Mouse (Mus musculus) C2C12 (cell line): ENCODE data around the gene Pkd1l1. TPM values are rescaled to one million over a fixed set of nuclear protein-coding genes. Genes with fewer than 3 reads are reported as not detected.
A peak's percentile ranks its signal among the peaks of the same experiment; 100 is the strongest.

Source experiments
- H3K27me3 ChIP-seq: one replicate; pipeline ENCODE4 v1.6.1; 2011; ENCODE audit not compliant: control insufficient read depth, insufficient read depth, insufficient read length
- H3K36me3 ChIP-seq: one replicate; pipeline ENCODE4 v1.6.1; 2011; ENCODE audit not compliant: control insufficient read depth, insufficient read depth
- H3K4me3 ChIP-seq: one replicate; pipeline ENCODE4 v1.5.1; 2011; ENCODE audit warnings: mild to moderate bottlenecking, control low read depth; ENCODE audit not compliant: poor library complexity, insufficient read depth, severe bottlenecking
- H3K79me2 ChIP-seq: one replicate; pipeline ENCODE4 v1.6.1; 2011; ENCODE audit not compliant: control insufficient read depth, insufficient read depth
- H3K79me3 ChIP-seq: one replicate; pipeline ENCODE4 v1.6.1; 2011; ENCODE audit warnings: low read depth, control low read depth
- H3ac ChIP-seq: one replicate; pipeline ENCODE3; 2011; ENCODE audit warnings: low read depth; ENCODE audit not compliant: control insufficient read depth, insufficient read length
- CEBPB ChIP-seq: IDR thresholded peaks from one replicate; pipeline ENCODE4 v1.6.1; 2011; ENCODE audit warnings: low read depth, mild to moderate bottlenecking, control low read depth, moderate library complexity
- CTCF ChIP-seq: IDR thresholded peaks from one replicate; pipeline ENCODE4 v1.5.1; 2011; ENCODE audit not compliant: control insufficient read depth, insufficient read depth, insufficient read length
- FOSL1 ChIP-seq: IDR thresholded peaks from one replicate; pipeline ENCODE4 v1.8.0; 2011; ENCODE audit warnings: mild to moderate bottlenecking, low read length; ENCODE audit not compliant: poor library complexity, insufficient read depth, severe bottlenecking
- MAX ChIP-seq: IDR thresholded peaks from one replicate; pipeline ENCODE4 v1.6.1; 2011; ENCODE audit warnings: mild to moderate bottlenecking, control low read depth
- MYOD1 ChIP-seq: IDR thresholded peaks from one replicate; pipeline ENCODE4 v1.6.1; 2011; ENCODE audit warnings: low read depth; ENCODE audit not compliant: control insufficient read depth, insufficient read length
- MYOG ChIP-seq: IDR thresholded peaks from one replicate; pipeline ENCODE4 v1.6.1; 2011; ENCODE audit not compliant: control insufficient read depth, insufficient read length; ENCODE audit errors: extremely low read depth
- USF1 ChIP-seq: IDR thresholded peaks from one replicate; pipeline ENCODE4 v1.6.1; 2011; ENCODE audit warnings: low read depth, mild to moderate bottlenecking, control low read depth, moderate library complexity
- polyA plus RNA-seq: library from polyadenylated mRNA; unstranded; fragments of >200 nt; fragmentation: generic; extraction: Trizol; gene quantifications from one replicate; pipeline ENCODE4 v1.2.1, GENCODE M21; 2012; ENCODE audit warnings: missing spikeins

Gene Pkd1l1
- polyA plus RNA-seq, 1 experiment = 0.04 TPM

- Histone ChIP-seq H3K27me3 (no peaks in the 10 kb centered on the region), H3K79me3 (no peaks in the 10 kb centered on the region), H3K4me3 (no peak overlapping the region), H3K36me3 (no peaks in the 10 kb centered on the region), H3K79me2 (no peaks in the 10 kb centered on the region), H3ac (no peak overlapping the region)
- TF ChIP-seq CTCF (no peak), USF1 (no peak), MYOD1 (no peak), FOSL1 (peak; percentile 52), MYOG (no peak), MAX (peak; percentile 84), CEBPB (peak; percentile 97)
These were observed 146.5 kb downstream of the Pkd1l1 start for GRCm38 (mm10) chr11:8826609-8827008.

- no peak overlapping the region for H3K4me3 ChIP-seq
- no peaks in the 10 kb centered on the region for H3K27me3 ChIP-seq
- H3ac ChIP-seq = no peak overlapping the region
- H3K36me3 ChIP-seq = no peaks in the 10 kb centered on the region
- H3K79me3 ChIP-seq = no peaks in the 10 kb centered on the region
- H3K79me2 ChIP-seq = no peaks in the 10 kb centered on the region
- TF ChIP-seq MYOD1 = no peak
- TF ChIP-seq MYOG = no peak
- no peak for TF ChIP-seq USF1
- TF ChIP-seq CEBPB = no peak
- TF ChIP-seq MAX = no peak
- no peak for TF ChIP-seq CTCF
- no peak for TF ChIP-seq FOSL1
These were observed 147.0 kb downstream of the Pkd1l1 start for GRCm38 (mm10) chr11:8826046-8826445.

DNA sequence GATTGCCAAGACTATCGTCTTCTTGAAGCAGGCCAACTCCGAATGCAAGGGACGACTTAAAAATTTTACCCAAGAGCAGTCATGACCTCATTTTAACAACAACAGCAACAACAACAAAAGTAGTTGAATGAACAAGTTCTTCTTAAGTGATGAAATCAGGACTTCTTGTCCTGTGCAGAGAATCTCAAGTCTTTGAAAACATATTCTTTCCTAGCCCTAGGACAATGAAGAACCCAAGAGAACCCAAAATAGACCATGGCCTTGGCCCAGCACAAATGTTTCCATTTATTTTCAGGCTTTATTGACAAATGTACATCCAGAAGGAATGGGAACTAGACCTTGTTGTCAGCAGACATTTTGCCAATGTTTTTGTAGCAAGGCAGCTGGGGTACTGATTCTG lies 147.7 kb downstream of the Pkd1l1 start:
- H3K4me3 ChIP-seq = no peak overlapping the region
- H3ac ChIP-seq = no peak overlapping the region
- H3K79me3 ChIP-seq = no peaks in the 10 kb centered on the region
- no peaks in the 10 kb centered on the region for H3K36me3 ChIP-seq
- TF ChIP-seq CEBPB (no peak), USF1 (no peak), MAX (no peak), FOSL1 (no peak), MYOG (no peak), CTCF (no peak), MYOD1 (no peak)
- no peaks in the 10 kb centered on the region for H3K27me3 ChIP-seq
- no peaks in the 10 kb centered on the region for H3K79me2 ChIP-seq

GRCm38 (mm10) chr11:8821403-8821802 lies 151.7 kb downstream of the Pkd1l1 start:
- H3K4me3 ChIP-seq = no peak overlapping the region
- H3K27me3 ChIP-seq = no peaks in the 10 kb centered on the region
- TF ChIP-seq CTCF (no peak), MYOG (no peak), FOSL1 (peak; percentile 80), MAX (peak; percentile 87), MYOD1 (peak; percentile 92), CEBPB (peak; percentile 86)
- no peaks in the 10 kb centered on the region for H3K79me2 ChIP-seq
- H3K79me3 ChIP-seq = no peaks in the 10 kb centered on the region
- no peaks in the 10 kb centered on the region for H3K36me3 ChIP-seq
- H3ac ChIP-seq = no peak overlapping the region

- no peak overlapping the region for H3K4me3 ChIP-seq
These were observed 155.7 kb downstream of the Pkd1l1 start for GRCm38 (mm10) chr11:8817376-8817775.

GRCm38 (mm10) chr11:8814097-8814790 lies 158.8 kb downstream of the Pkd1l1 start:
- no peak for TF ChIP-seq FOSL1
- TF ChIP-seq USF1 = no peak
- TF ChIP-seq MYOG = no peak
- TF ChIP-seq CTCF = no peak
- no peak for TF ChIP-seq MYOD1
- TF ChIP-seq MAX = no peak
- no peak for TF ChIP-seq CEBPB
- Histone ChIP-seq H3K79me2 (no peaks in the 10 kb centered on the region), H3K36me3 (no peaks in the 10 kb centered on the region), H3ac (no peak overlapping the region), H3K27me3 (no peaks in the 10 kb centered on the region), H3K4me3 (no peak overlapping the region), H3K79me3 (no peaks in the 10 kb centered on the region)

More at GRCm38 (mm10) chr11:8817376-8817775, 155.7 kb downstream of the Pkd1l1 start:
- no peaks in the 10 kb centered on the region for H3K27me3 ChIP-seq
- no peak overlapping the region for H3ac ChIP-seq
- no peaks in the 10 kb centered on the region for H3K79me3 ChIP-seq
- TF ChIP-seq USF1 (no peak), MYOD1 (no peak), MAX (no peak), CTCF (no peak)
- H3K36me3 ChIP-seq = no peaks in the 10 kb centered on the region
- no peaks in the 10 kb centered on the region for H3K79me2 ChIP-seq
